Mouse (Mus musculus): ENCODE results near the gene 4833423E24Rik. TPM values are rescaled to one million over a fixed set of nuclear protein-coding genes. Genes with fewer than 3 reads are reported as not detected.

The 4833423E24Rik gene
- not detected for polyA plus RNA-seq (2014; fragmentation: Illumina TruSeq; extraction: RNeasy Lipid Tissue Mini Kit (QIAGEN cat#74804); ENCODE audit: insufficient read depth, low read depth, low replicate concordance)

GRCm38 (mm10) chr2:85518879-85519278, at the start of gene 4833423E24Rik:
Gene 4833423E24Rik (minus strand): TSS chr2:85519024.

GRCm38 (mm10) chr2:85443539-85443938, 75.3 kb downstream of the 4833423E24Rik start, which contains the start of gene Olfr995:
Gene Olfr995 (minus strand): TSS chr2:85443639.

GRCm38 (mm10) chr2:85436351-85436750, 82.5 kb downstream of the 4833423E24Rik start, which contains the start of gene Olfr994:
Gene Olfr994 (minus strand): TSS chr2:85436451.

Other genes with a start within 250 kb of the 4833423E24Rik start
- not detected for gene Olfr987, start 179.7 kb downstream of the 4833423E24Rik start, polyA plus RNA-seq (2014; fragmentation: Illumina TruSeq; extraction: RNeasy Lipid Tissue Mini Kit (QIAGEN cat#74804); ENCODE audit: insufficient read depth, low read depth, low replicate concordance)
- not detected for gene Olfr988, start 155.8 kb downstream of the 4833423E24Rik start, polyA plus RNA-seq (2014; fragmentation: Illumina TruSeq; extraction: RNeasy Lipid Tissue Mini Kit (QIAGEN cat#74804); ENCODE audit: insufficient read depth, low read depth, low replicate concordance)
- gene Olfr992, start 109.6 kb downstream of the 4833423E24Rik start, polyA plus RNA-seq (2014; fragmentation: Illumina TruSeq; extraction: RNeasy Lipid Tissue Mini Kit (QIAGEN cat#74804); ENCODE audit: insufficient read depth, low read depth, low replicate concordance), result not detected
- not detected for gene Olfr993, start 104.1 kb downstream of the 4833423E24Rik start, polyA plus RNA-seq (2014; fragmentation: Illumina TruSeq; extraction: RNeasy Lipid Tissue Mini Kit (QIAGEN cat#74804); ENCODE audit: insufficient read depth, low read depth, low replicate concordance)
- gene Olfr994, start 82.6 kb downstream of the 4833423E24Rik start, polyA plus RNA-seq (2014; fragmentation: Illumina TruSeq; extraction: RNeasy Lipid Tissue Mini Kit (QIAGEN cat#74804); ENCODE audit: insufficient read depth, low read depth, low replicate concordance), result not detected
- not detected for gene Olfr995, start 75.4 kb downstream of the 4833423E24Rik start, polyA plus RNA-seq (2014; fragmentation: Illumina TruSeq; extraction: RNeasy Lipid Tissue Mini Kit (QIAGEN cat#74804); ENCODE audit: insufficient read depth, low read depth, low replicate concordance)
- gene Olfr996, start 60.2 kb upstream of the 4833423E24Rik start, polyA plus RNA-seq (2014; fragmentation: Illumina TruSeq; extraction: RNeasy Lipid Tissue Mini Kit (QIAGEN cat#74804); ENCODE audit: insufficient read depth, low read depth, low replicate concordance), result not detected
- not detected for gene Olfr998, start 69.9 kb upstream of the 4833423E24Rik start, polyA plus RNA-seq (2014; fragmentation: Illumina TruSeq; extraction: RNeasy Lipid Tissue Mini Kit (QIAGEN cat#74804); ENCODE audit: insufficient read depth, low read depth, low replicate concordance)
- not detected for gene Olfr1000, start 92.9 kb upstream of the 4833423E24Rik start, polyA plus RNA-seq (2014; fragmentation: Illumina TruSeq; extraction: RNeasy Lipid Tissue Mini Kit (QIAGEN cat#74804); ENCODE audit: insufficient read depth, low read depth, low replicate concordance)
- gene Olfr1002, start 131.7 kb upstream of the 4833423E24Rik start, polyA plus RNA-seq (2014; fragmentation: Illumina TruSeq; extraction: RNeasy Lipid Tissue Mini Kit (QIAGEN cat#74804); ENCODE audit: insufficient read depth, low read depth, low replicate concordance), result not detected
- gene Olfr154, start 145.4 kb upstream of the 4833423E24Rik start, polyA plus RNA-seq (2014; fragmentation: Illumina TruSeq; extraction: RNeasy Lipid Tissue Mini Kit (QIAGEN cat#74804); ENCODE audit: insufficient read depth, low read depth, low replicate concordance), result not detected
- not detected for gene Olfr1006, start 159.7 kb upstream of the 4833423E24Rik start, polyA plus RNA-seq (2014; fragmentation: Illumina TruSeq; extraction: RNeasy Lipid Tissue Mini Kit (QIAGEN cat#74804); ENCODE audit: insufficient read depth, low read depth, low replicate concordance)
- gene Olfr1008, start 170.4 kb upstream of the 4833423E24Rik start, polyA plus RNA-seq (2014; fragmentation: Illumina TruSeq; extraction: RNeasy Lipid Tissue Mini Kit (QIAGEN cat#74804); ENCODE audit: insufficient read depth, low read depth, low replicate concordance), result not detected
- not detected for gene Olfr1009, start 196.4 kb upstream of the 4833423E24Rik start, polyA plus RNA-seq (2014; fragmentation: Illumina TruSeq; extraction: RNeasy Lipid Tissue Mini Kit (QIAGEN cat#74804); ENCODE audit: insufficient read depth, low read depth, low replicate concordance)
- not detected for gene Olfr1012, start 243.7 kb upstream of the 4833423E24Rik start, polyA plus RNA-seq (2014; fragmentation: Illumina TruSeq; extraction: RNeasy Lipid Tissue Mini Kit (QIAGEN cat#74804); ENCODE audit: insufficient read depth, low read depth, low replicate concordance)
- gene Olfr1013, start 248.1 kb upstream of the 4833423E24Rik start, polyA plus RNA-seq (2014; fragmentation: Illumina TruSeq; extraction: RNeasy Lipid Tissue Mini Kit (QIAGEN cat#74804); ENCODE audit: insufficient read depth, low read depth, low replicate concordance), result not detected